Mouse (Mus musculus) midbrain, embryonic 13.5 days (tissue): ENCODE data around the gene Bcl2l13. TPM values are rescaled to one million over a fixed set of nuclear protein-coding genes. Genes with fewer than 3 reads are reported as not detected.
"Not testable (repeated sequence)": the region's sequence is repeated elsewhere in the genome, so short reads cannot be mapped to it uniquely, and the experiment has no call there.

Experiments
- ATAC-seq: fragments of 200-750 bp; cut with Nextera tagmentation; 2 replicates; pipeline ENCODE4 v1.8.0; 2017; ENCODE audit warnings: mild to moderate bottlenecking, moderate TSS enrichment, moderate library complexity
- H3K27ac ChIP-seq: fragments of 300-500 bp; sonication (generic); 2 replicates; pipeline ENCODE4 v1.5.1; 2015; ENCODE audit warnings: inconsistent platforms, mild to moderate bottlenecking, moderate library complexity
- H3K27me3 ChIP-seq: fragments of 300-500 bp; sonication (generic); 2 replicates; pipeline ENCODE4 v1.6.1; 2015; ENCODE audit warnings: mild to moderate bottlenecking, inconsistent platforms
- H3K36me3 ChIP-seq: fragments of 300-500 bp; sonication (generic); 2 replicates; pipeline ENCODE4 v1.6.1; 2015; ENCODE audit warnings: mild to moderate bottlenecking, inconsistent platforms
- H3K4me1 ChIP-seq: fragments of 300-500 bp; sonication (generic); replicated peaks from 2 replicates; pipeline ENCODE4 v1.6.1; 2015; ENCODE audit warnings: inconsistent platforms
- H3K4me2 ChIP-seq: fragments of 300-500 bp; sonication (generic); replicated peaks from 2 replicates; pipeline ENCODE4 v1.6.1; 2015; ENCODE audit warnings: moderate library complexity, mild to moderate bottlenecking, inconsistent platforms
- H3K4me3 ChIP-seq: fragments of 300-500 bp; sonication (generic); replicated peaks from 2 replicates; pipeline ENCODE4 v1.5.1; 2015; ENCODE audit warnings: mild to moderate bottlenecking, inconsistent platforms
- H3K9ac ChIP-seq: fragments of 300-500 bp; sonication (generic); replicated peaks from 2 replicates; pipeline ENCODE4 v1.6.1; 2015; ENCODE audit warnings: mild to moderate bottlenecking, inconsistent platforms
- H3K9me3 ChIP-seq: fragments of 300-500 bp; sonication (generic); 2 replicates; pipeline ENCODE4 v1.6.1; 2016; ENCODE audit warnings: mild to moderate bottlenecking, inconsistent platforms
- WGBS: fragments of 180-500 bp; shearing (Covaris S2); methylation state at CpG from one replicate; pipeline ENCODE4 v1.1.7; 2015; 5-methylcytosine and 5-hydroxymethylcytosine counted together
- polyA plus RNA-seq: library from polyadenylated mRNA; unstranded; fragments of >200 nt; fragmentation: Nextera tagmentation; extraction: Ambion mirVana; gene quantifications from 2 replicates; pipeline ENCODE4 v1.2.1, GENCODE M21; 2015

The Bcl2l13 gene
- polyA plus RNA-seq, 1 experiment from 2014 or later: 32.5 TPM

DNA sequence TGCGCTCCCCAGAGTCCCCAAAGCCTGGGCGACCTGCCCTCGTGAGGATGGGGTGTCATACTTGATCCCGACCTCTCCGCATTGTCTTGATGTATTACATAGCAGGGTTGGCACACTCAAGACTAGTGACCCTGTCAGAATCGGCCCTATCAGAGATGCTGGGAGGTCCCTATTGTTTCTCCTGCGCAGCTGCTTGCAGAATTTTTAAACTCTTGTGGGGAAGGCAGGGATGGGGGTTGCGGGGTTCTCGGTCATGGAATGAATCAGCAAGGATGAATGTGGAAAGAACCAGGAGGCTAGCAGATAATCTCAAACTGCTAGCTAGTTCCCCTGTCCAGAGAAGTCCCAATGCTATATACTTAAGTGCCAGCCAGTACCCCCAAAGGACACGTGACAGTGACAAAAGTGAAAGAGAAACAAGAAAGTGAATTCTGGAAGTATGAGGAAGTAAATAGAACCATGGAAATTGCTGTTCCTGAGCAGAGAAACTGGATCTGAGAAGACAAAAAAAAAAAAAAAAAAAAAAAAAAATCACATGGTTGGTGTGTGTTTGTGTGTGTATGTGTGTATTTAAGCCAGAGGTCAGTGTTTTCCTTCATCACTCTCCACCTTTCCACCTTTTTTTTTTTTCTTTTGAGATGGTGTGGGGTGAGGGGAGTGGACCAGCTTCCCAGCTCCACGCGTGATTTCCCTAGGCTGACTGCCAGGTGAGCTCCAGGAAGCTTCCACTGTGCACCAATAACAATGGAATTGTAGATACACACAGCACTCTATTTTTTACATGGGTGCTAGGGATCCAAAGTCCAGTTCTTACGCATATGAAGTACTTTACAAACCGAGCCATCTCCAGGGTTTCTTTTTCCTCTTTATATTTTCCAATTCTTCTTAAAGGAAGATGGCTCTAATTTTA lies 81.2 kb downstream of the Bcl2l13 start:
- not testable (repeated sequence) for H3K27me3 ChIP-seq, H3K36me3 ChIP-seq, H3K4me1 ChIP-seq, H3K27ac ChIP-seq, H3K9me3 ChIP-seq, ATAC-seq
- WGBS: 27% methylated on average over 11 of the region's 14 CpGs
- H3K9ac ChIP-seq: peak overlapping the region; percentile 78
- peak overlapping the region; percentile 94 for H3K4me2 ChIP-seq
- H3K4me3 ChIP-seq: peak overlapping the region; percentile 69

DNA sequence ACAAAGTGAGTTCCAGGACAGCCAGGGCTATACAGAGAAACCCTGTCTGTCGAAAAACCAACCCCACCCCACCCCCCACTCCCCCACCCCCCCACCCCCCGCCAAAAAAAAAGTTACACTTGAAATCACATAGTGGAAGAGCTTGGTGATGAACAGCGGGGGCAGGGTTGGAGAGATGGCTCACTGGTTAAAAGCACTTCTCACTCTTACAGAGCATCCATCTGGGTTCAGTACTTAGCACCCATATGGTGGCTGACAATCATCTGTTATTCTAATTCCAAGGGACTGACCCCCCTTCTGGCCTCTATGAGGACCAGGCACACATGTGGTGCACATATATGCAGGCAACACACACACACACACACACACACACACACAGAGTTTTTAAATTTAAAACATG lies 82.0 kb downstream of the Bcl2l13 start:
- Histone ChIP-seq H3K4me1 (peaks cover 10% of the 10 kb centered on the region), H3K27ac (no peak overlapping the region), H3K4me3 (no peak overlapping the region), H3K9ac (no peak overlapping the region), H3K27me3 (peaks cover 9% of the 10 kb centered on the region), H3K4me2 (no peak overlapping the region), H3K9me3 (no peaks in the 10 kb centered on the region), H3K36me3 (no peaks in the 10 kb centered on the region)
- ATAC-seq: no peak
- WGBS: 56% methylated on average over 3 of the region's 3 CpGs

DNA sequence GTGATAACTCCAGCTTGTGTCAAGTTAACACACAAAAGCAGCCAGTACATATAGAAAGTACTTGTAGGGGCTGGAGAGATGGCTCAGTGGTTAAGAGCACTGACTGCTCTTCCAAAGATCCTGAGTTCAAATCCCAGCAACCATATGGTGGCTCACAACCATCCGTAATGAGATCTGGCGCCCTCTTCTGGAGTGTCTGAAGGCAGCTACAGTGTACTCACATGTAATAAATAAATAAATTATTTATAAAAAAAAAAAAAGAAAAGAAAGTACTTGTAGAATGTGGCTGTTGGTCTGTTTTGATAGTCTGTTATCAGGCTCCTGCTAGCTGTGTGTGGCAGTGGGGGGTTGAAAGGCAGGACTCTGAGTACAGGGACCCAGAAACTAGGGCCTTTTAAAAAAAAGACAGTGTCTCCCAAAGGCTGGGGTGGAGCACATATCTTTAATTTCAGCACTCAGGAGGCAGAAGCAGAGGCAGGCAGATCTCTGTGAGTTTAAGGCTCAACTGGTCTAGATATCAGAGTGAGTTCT lies 88.8 kb downstream of the Bcl2l13 start:
- whole genome bisulfite sequencing: 74% methylated on average over 2 of the region's 2 CpGs

DNA sequence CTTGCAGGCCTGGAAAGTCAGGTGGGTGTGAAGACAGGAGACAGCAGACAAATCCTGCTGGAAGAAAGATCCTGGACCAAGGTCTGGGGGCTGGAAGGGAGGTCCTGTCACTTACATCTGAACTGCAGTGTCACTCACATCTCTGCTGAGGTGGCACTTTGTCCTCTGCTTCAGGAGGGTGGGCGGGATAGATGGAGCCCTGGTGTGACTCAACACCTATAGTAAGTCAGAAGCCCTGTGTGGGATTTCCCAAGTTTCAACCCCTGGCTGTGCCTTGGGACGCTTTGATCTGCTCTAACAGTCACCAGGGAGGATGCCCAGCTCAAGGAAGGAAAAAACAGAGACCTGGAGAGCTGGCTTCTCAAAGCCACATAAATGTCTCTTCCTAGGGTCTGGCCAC lies 90.9 kb downstream of the Bcl2l13 start:
- no peak overlapping the region for H3K4me3 ChIP-seq
- WGBS: 60% methylated on average over 2 of the region's 2 CpGs
- no peak overlapping the region for H3K9ac ChIP-seq
- ATAC-seq: no peak
- H3K4me2 ChIP-seq: no peak overlapping the region
- H3K27ac ChIP-seq: no peak overlapping the region
- no peaks in the 10 kb centered on the region for H3K27me3 ChIP-seq
- peaks cover 11% of the 10 kb centered on the region for H3K36me3 ChIP-seq
- no peaks in the 10 kb centered on the region for H3K9me3 ChIP-seq
- no peaks in the 10 kb centered on the region for H3K4me1 ChIP-seq

More for the DNA sequence above, 88.8 kb downstream of the Bcl2l13 start:
- not testable (repeated sequence) for H3K9ac ChIP-seq, H3K4me3 ChIP-seq, H3K9me3 ChIP-seq, H3K27ac ChIP-seq, H3K27me3 ChIP-seq, H3K36me3 ChIP-seq, H3K4me2 ChIP-seq, H3K4me1 ChIP-seq, ATAC-seq

DNA sequence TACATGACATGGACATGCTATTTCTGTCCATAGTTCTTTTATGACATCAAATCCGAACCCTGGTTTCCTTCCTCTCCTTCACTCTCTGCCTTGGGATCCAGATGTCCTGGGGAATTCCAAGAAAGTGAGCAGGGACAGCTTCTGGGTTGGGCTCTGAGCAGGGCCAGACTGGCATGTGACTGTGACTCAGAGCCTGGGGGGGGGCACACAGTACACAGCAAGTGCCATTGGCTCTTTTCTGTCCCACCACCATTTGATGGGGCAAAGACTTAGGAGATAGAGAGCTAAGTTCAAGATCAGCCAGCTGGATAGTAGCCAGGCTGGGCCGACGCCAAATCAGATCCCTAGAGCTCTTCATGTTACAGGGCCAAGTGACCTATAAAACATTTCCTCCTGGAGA lies 91.8 kb downstream of the Bcl2l13 start:
- no peak overlapping the region for H3K27ac ChIP-seq
- no peak overlapping the region for H3K4me3 ChIP-seq
- no peaks in the 10 kb centered on the region for H3K4me1 ChIP-seq
- 85% methylated on average over 3 of the region's 3 CpGs for WGBS
- ATAC-seq: no peak
- H3K36me3 ChIP-seq: peaks cover 20% of the 10 kb centered on the region
- no peak overlapping the region for H3K4me2 ChIP-seq
- no peaks in the 10 kb centered on the region for H3K27me3 ChIP-seq
- H3K9ac ChIP-seq: no peak overlapping the region
- no peaks in the 10 kb centered on the region for H3K9me3 ChIP-seq

DNA sequence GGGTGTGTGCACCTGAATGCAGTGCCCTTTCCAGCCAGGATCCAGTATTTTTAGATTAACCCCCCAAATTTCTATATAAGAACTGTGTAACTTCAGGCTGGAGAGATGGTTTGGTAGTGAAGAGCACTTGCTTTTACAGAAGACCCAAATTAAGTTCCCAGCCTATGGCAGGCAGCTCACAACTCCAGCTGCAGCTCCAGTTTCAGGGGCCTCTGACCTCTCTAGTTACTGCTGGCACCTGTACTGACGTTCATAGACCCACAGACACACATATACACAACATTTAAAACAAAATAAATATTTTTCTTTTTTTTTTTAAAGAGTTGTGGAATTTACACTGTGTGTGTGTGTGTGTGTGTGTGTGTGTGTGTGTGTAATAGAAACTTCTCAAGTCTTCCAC lies 93.4 kb downstream of the Bcl2l13 start:
- Histone ChIP-seq H3K4me1 (no peaks in the 10 kb centered on the region), H3K27ac (no peak overlapping the region), H3K4me3 (no peak overlapping the region), H3K4me2 (no peak overlapping the region), H3K36me3 (peaks cover 35% of the 10 kb centered on the region), H3K27me3 (no peaks in the 10 kb centered on the region), H3K9me3 (no peaks in the 10 kb centered on the region), H3K9ac (no peak overlapping the region)
- no peak for ATAC-seq
- 78% methylated on average over 1 of the region's 1 CpGs for WGBS

DNA sequence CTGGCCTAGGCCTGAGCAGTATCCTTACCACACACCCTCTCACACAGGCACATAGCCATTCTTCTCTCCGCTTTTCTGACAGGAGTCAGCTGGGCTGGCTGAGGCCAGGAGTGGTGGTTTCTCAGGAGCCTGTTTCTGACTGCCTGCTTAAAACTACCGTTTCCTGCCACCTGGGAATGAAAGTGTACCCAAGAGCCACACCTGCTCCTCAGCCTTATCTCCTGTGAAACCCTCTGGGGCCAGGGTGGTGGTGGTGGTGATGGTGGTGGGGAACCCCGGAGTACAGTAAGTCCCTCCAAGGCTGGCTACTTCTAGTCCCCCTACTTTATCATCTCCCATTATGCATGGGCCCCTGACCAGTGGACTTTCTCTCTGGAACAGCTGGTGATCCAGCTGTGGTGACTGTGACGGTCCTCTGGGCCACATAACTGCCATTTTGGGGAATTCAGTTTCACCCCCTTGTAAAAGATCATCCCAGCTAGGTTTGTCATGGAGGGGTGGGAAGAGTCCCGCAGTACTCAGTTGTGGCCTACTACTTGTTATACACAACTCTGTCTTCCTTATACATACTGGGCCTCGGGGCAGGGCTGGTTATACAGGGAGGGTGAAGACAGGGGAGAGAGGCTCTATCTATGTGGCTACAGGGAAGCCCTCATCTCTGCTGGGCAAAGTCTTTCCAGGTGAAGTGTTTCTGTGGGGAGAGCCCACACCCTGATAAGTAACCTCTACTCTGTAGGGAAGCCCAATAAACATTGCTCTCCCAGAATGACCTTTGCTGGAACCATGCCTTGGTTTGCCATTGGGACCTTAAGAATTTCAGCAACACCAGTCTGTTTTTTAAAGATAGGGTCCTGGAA lies 94.7 kb downstream of the Bcl2l13 start:
- Histone ChIP-seq H3K4me1 (no peaks in the 10 kb centered on the region), H3K9ac (no peak overlapping the region), H3K27me3 (no peaks in the 10 kb centered on the region), H3K36me3 (peaks cover 42% of the 10 kb centered on the region), H3K4me3 (no peak overlapping the region), H3K4me2 (no peak overlapping the region), H3K9me3 (no peaks in the 10 kb centered on the region), H3K27ac (no peak overlapping the region)
- WGBS: 88% methylated on average over 6 of the region's 6 CpGs
- no peak for ATAC-seq

DNA sequence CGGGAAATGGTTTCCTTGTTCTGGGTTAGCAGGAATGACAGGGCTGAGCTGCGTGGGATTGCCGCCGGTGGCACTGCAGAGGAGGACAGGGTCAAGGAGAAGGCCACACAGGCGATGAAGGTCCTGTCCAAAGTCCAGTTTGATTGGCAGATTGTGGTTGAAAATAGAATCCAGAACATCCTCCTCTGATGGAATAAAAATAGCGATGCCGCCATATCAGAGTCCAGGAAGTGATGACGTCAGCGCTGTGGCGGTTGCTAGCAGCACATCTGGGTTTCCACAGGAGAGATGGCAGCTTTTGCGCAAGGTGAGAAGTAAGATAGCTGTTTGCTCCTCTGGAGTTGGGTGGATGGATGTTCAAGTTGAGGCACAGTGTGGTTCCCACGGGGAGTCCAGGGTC lies 96.6 kb downstream of the Bcl2l13 start:
- Histone ChIP-seq H3K27ac (no peak overlapping the region), H3K36me3 (peaks cover 42% of the 10 kb centered on the region), H3K9ac (no peak overlapping the region), H3K27me3 (no peaks in the 10 kb centered on the region), H3K4me3 (no peak overlapping the region), H3K4me2 (no peak overlapping the region), H3K4me1 (no peaks in the 10 kb centered on the region), H3K9me3 (no peaks in the 10 kb centered on the region)
- WGBS: 95% methylated on average over 12 of the region's 12 CpGs
- ATAC-seq: no peak

DNA sequence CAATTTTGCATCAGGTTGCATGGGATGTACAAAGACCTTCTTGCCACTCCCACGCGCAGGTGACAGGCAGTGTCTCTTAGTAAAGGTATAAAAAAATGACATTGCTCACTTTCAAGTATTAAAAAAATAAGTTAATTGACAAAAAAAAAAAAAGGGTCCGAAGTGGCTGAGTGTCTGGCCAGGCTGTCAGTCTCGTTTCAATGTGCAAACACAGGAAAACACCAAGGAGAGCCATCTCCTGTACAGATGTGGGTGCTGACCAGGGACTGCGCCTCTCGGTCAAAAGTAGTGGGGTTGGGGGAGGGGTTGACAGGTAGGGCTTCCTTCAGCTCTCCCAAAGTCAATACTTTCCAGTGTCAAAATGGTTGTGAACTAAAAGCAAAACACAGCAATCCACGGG lies 97.7 kb downstream of the Bcl2l13 start:
- Histone ChIP-seq H3K4me2 (no peak overlapping the region), H3K4me3 (no peak overlapping the region), H3K27ac (no peak overlapping the region), H3K36me3 (peaks cover 39% of the 10 kb centered on the region), H3K9me3 (no peaks in the 10 kb centered on the region), H3K4me1 (no peaks in the 10 kb centered on the region), H3K27me3 (no peaks in the 10 kb centered on the region), H3K9ac (no peak overlapping the region)
- WGBS: 92% methylated on average over 7 of the region's 7 CpGs
- no peak for ATAC-seq

DNA sequence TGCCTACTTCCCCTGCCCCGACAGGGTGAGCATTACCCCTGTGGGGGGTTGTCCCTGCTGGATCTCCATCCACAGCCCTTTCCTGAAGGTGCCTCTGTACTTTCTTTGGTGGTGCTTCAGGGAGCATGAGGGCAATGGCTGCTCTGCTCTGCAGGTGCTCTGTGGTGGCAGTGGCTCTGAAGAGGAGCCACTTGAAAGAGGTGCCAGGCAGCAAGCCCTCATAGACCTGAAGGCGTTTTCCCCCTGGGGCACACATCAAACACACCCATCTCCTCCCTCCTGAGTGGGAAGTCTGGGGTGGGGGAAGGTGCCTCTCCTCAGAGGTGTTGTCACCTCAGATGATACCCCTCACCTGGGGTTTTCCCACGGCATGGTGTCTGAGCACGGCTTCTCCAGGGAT lies 98.2 kb downstream of the Bcl2l13 start:
- Histone ChIP-seq H3K27me3 (no peaks in the 10 kb centered on the region), H3K4me1 (no peaks in the 10 kb centered on the region), H3K4me2 (no peak overlapping the region), H3K4me3 (no peak overlapping the region), H3K27ac (no peak overlapping the region), H3K9me3 (no peaks in the 10 kb centered on the region), H3K9ac (no peak overlapping the region), H3K36me3 (peaks cover 39% of the 10 kb centered on the region)
- 84% methylated on average over 4 of the region's 4 CpGs for WGBS
- no peak for ATAC-seq

DNA sequence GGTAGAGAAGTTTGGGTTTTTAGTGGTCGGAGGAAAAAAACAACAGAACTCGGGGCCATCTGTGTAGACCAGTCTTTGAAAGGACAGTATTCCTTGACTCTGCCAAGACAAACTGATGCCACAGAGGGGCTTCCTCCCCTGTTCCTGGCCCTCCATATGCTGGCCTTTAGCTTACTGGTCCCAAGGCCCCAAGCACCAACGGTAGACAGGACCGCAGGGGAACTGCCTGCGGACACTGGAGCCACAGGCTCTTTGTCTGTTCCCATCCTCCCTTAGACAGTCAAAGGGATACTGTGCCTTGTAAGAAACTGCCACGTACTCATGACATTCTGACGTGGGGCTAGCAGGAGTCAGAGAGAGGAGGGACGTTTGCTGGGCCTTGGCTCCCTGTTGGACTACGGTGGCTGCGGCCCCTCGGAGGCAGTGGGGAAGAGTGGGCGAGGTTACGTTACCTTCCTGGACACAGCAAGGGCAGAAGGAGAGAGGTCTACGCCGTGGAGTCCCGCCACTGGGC lies 101.1 kb downstream of the Bcl2l13 start:
- Histone ChIP-seq H3K4me2 (no peak overlapping the region), H3K4me3 (no peak overlapping the region), H3K4me1 (no peaks in the 10 kb centered on the region), H3K9me3 (no peaks in the 10 kb centered on the region), H3K27ac (no peak overlapping the region), H3K27me3 (no peaks in the 10 kb centered on the region), H3K9ac (no peak overlapping the region), H3K36me3 (peaks cover 38% of the 10 kb centered on the region)
- 87% methylated on average over 16 of the region's 16 CpGs for WGBS
- no peak for ATAC-seq
